Comparison of ENCODE assay signal across 24 mouse cellular contexts in the genomic region with DNA sequence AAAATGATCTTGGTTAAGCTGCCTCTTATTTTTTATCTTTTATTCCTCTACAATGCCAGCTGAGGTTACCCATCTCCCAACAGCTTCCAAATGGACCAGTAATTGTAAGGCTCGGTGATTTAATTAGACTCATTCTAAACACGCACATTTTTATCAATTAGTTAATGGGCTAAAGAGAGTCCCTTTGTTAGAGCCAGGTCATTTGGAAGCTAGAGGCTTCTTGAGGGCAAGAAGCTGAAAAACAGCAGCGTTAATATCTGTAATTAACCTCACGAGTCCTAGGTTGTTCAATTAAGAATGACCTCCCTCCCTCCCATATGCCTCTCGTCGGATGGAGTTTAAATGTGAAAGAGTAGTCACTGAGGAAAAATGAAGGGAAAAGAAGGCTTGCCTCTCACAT.
"Had no signal": no experiment of that assay in that cellular context is flagged by ENCODE, and none has a peak within 500 bp of the region (broad histone marks: within the 10 kb centered on the region; RNA-seq: fewer than 3 reads in every experiment).

No protein-coding gene starts in this region.

- H3K36me3 ChIP-seq: heart, embryonic 13.5 days; heart, embryonic 15.5 days; hindbrain, embryonic 13.5 days; hindbrain, embryonic 15.5 days; limb, embryonic 10.5 days; limb, embryonic 12.5 days; liver, embryonic 13.5 days had no signal

- H3K27ac ChIP-seq: heart, adult 2 months; heart, embryonic 13.5 days; heart, embryonic 15.5 days; hindbrain, embryonic 13.5 days; hindbrain, embryonic 15.5 days; hindbrain, postnatal 0 days; layer of hippocampus, adult 2 months; left cerebral cortex, adult 2 months; limb, embryonic 10.5 days; limb, embryonic 12.5 days; liver, embryonic 13.5 days had no signal

- H3K9ac ChIP-seq: heart, embryonic 13.5 days; heart, embryonic 15.5 days; hindbrain, embryonic 13.5 days; hindbrain, embryonic 15.5 days; limb, embryonic 12.5 days; liver, embryonic 13.5 days had no signal

- DNase-seq: gastrocnemius, postnatal 14 days; gastrocnemius, postnatal 36 days; heart, adult 2 months; heart, postnatal 14 days; heart, postnatal 36 days; kidney, adult 18-20 months; kidney, adult 8-10 months; kidney, postnatal 10 days; kidney, postnatal 25 days; kidney, postnatal 4 days; liver; liver, embryonic 13.5 days had no signal

- ATAC-seq: hindbrain, postnatal 0 days; intestine, postnatal 0 days had no signal

- H3K4me2 ChIP-seq: heart, embryonic 11.5 days; heart, embryonic 13.5 days; heart, embryonic 15.5 days; hindbrain, embryonic 13.5 days; hindbrain, embryonic 15.5 days; limb, embryonic 12.5 days; liver, embryonic 11.5 days; liver, embryonic 13.5 days had no signal

- H3K27me3 ChIP-seq: heart, embryonic 13.5 days; heart, embryonic 15.5 days; hindbrain, embryonic 13.5 days; hindbrain, embryonic 15.5 days; limb, embryonic 12.5 days; liver, embryonic 13.5 days had no signal

- H3K9me3 ChIP-seq: heart, embryonic 13.5 days; heart, embryonic 15.5 days; hindbrain, embryonic 13.5 days; hindbrain, embryonic 15.5 days; limb, embryonic 10.5 days; limb, embryonic 12.5 days; liver, embryonic 13.5 days had no signal

- H3K4me3 ChIP-seq: heart, adult 2 months; heart, embryonic 13.5 days; heart, embryonic 15.5 days; hindbrain, embryonic 13.5 days; hindbrain, embryonic 15.5 days; layer of hippocampus, adult 2 months; left cerebral cortex, adult 2 months; limb, embryonic 10.5 days; limb, embryonic 12.5 days; liver, embryonic 13.5 days had no signal

- H3K4me1 ChIP-seq: heart, embryonic 13.5 days; heart, embryonic 15.5 days; hindbrain, embryonic 15.5 days; limb, embryonic 12.5 days; liver, embryonic 13.5 days had no signal
